Mouse (Mus musculus) E14TG2a.4 (cell line): ENCODE measurements at regions not wholly inside any gene's neighbourhood (a gene's known extent, or its start where the extent isn't known, plus 50 kb on each side); places are given as distances from the start of the nearest gene placed in this dataset.
"Not testable (repeated sequence)": the region's sequence is repeated elsewhere in the genome, so short reads cannot be mapped to it uniquely, and the experiment has no call there.

ENCODE experiments used
- H3K27me3 ChIP-seq: 2 replicates; pipeline ENCODE4 v1.6.1; 2014; ENCODE audit warnings: low read length, control low read depth; ENCODE audit not compliant: insufficient read depth
- H3K36me3 ChIP-seq: 2 replicates; pipeline ENCODE4 v1.6.1; 2014; ENCODE audit warnings: low read length, control low read depth; ENCODE audit not compliant: insufficient read depth
- H3K4me1 ChIP-seq: replicated peaks from 2 replicates; pipeline ENCODE4 v1.6.1; 2014; ENCODE audit warnings: low read depth, low read length, control low read depth
- H3K4me3 ChIP-seq: replicated peaks from 2 replicates; pipeline ENCODE4 v1.5.1; 2014; ENCODE audit warnings: mild to moderate bottlenecking, low read length
- H3K9me3 ChIP-seq: 2 replicates; pipeline ENCODE4 v1.6.1; 2014; ENCODE audit warnings: low read length, control low read depth
- CTCF ChIP-seq: conservative IDR thresholded peaks from 2 replicates; pipeline ENCODE4 v1.5.1; 2014; ENCODE audit warnings: low read length
- NANOG ChIP-seq: IDR thresholded peaks from 2 replicates; pipeline ENCODE4 v1.6.1; 2014; ENCODE audit warnings: borderline replicate concordance, low read length, mixed read lengths
- POU5F1 ChIP-seq: IDR thresholded peaks from 2 replicates; pipeline ENCODE4 v1.6.1; 2014; ENCODE audit warnings: low read length, borderline replicate concordance

DNA sequence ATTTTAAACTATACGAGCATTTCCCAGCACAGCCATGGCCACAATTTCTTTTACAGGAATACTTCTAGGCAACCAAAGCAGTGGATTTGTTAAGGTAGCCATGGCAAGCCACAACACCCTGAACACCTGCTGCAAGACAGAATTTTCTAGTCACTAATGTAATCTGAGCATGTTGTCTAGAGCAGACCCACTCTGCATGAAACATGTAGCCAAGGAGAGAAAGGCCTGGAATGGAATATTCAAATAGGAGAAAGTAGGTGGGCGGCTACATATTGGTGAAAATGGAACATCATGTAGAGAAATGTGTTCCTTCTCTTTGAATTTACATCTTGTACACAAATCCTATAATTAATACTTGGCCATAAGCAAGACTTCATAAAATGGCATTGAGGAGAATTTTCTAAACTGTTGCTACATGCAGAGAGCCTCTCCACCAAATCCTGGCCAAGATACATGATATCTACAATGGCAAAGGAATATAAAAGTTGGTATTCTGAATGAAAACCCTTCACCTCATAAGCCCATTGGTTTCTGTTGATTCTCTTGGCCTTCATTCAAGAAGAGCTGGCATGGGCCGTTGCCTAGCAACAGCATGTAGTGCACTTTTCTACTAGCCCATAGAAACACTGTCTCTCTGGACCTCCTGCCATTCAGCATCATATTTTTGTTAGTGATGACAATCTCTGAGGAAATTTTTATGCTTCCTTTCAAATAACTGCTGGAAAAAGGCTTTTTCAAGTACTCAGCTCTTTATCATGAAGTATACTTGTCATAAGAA is 816.3 kb downstream of the Cypt12 start:
- no peaks in the 10 kb centered on the region for H3K36me3 ChIP-seq
- no peak overlapping the region for H3K4me3 ChIP-seq
- H3K9me3 ChIP-seq = no peaks in the 10 kb centered on the region
- no peaks in the 10 kb centered on the region for H3K27me3 ChIP-seq
- TF ChIP-seq CTCF (no peak), NANOG (no peak), POU5F1 (no peak)
- H3K4me1 ChIP-seq = no peaks in the 10 kb centered on the region

DNA sequence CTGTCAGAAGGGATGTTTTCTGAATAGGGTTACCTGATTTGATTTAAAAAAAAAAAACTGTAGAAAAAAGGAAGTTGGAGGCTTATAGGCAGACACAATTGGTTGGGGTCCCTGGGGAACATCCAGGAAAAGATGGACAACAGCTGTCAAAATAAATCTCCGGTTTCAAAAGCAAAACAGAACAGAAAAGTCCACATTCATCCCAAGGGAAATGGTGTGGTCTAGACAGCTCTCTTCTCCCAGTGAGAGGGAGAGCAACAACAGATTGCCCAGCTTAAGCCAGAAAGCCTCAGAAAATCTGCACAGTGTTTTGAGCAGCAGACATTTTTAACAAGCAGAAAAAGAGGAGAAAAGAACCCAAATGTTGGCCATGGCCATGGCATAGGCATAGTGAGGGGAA is 830.3 kb downstream of the Cypt12 start:
- TF ChIP-seq POU5F1 (no peak), NANOG (no peak), CTCF (no peak)
- Histone ChIP-seq H3K4me3 (no peak overlapping the region), H3K9me3 (peaks cover 5% of the 10 kb centered on the region; the same call in 1 of the 2 replicates), H3K36me3 (no peaks in the 10 kb centered on the region), H3K4me1 (no peaks in the 10 kb centered on the region), H3K27me3 (no peaks in the 10 kb centered on the region)

DNA sequence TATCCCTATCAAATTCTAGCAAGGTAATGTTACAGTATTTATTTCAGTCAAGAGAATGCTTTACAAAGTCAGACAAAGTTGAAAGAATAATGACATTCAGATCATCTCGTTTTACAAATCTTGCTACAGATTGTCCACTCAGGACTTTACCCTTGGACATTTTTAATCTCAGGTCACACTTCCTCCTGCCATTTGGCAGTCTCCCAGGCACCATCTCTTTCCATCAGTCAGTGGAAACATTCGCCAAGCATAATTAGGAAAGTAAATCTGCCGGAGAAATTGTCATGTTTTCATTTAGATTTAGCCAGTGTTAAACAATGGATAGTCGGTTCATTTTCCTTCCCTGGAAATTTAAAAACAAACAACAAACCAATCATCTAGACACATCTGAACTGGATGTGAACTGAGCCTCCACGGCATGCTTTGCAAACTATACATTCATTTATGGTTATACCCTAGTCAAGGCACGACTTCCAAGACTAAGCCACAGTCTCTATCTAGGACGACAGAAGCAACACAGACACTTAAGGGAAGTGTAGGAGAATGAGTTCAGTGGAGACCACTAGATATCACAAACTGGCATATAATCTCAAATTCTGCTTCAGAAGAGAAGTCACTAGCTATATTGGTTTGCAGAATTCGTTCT is 839.4 kb downstream of the Cypt12 start:
- Histone ChIP-seq H3K4me3 (no peak overlapping the region), H3K36me3 (no peaks in the 10 kb centered on the region), H3K27me3 (no peaks in the 10 kb centered on the region), H3K9me3 (peaks cover 47% of the 10 kb centered on the region), H3K4me1 (no peaks in the 10 kb centered on the region)
- TF ChIP-seq POU5F1 (no peak), CTCF (no peak), NANOG (no peak)

DNA sequence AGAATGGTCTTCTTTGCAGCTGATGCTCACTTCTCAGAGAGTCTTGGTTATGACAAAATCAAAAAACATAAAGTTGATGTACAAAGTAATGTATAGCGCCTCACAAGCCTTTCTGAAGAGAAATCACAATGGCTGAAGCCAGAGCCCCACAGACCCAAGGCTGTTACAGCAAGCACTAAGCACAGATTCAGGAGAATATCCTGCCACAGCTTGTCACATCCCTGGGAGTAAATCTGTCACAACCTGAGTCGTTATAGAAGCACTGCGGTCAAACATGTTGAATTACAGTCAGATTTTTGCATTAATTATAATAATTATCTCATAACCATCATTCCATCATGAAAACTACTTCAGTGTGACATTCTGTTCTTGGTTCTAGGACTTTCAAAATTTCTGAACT is 825.7 kb downstream of the 1700064H15Rik start:
- Histone ChIP-seq H3K9me3 (no peaks in the 10 kb centered on the region), H3K36me3 (no peaks in the 10 kb centered on the region), H3K27me3 (no peaks in the 10 kb centered on the region), H3K4me3 (no peak overlapping the region), H3K4me1 (no peaks in the 10 kb centered on the region)
- no peak for TF ChIP-seq NANOG
- TF ChIP-seq CTCF = no peak
- TF ChIP-seq POU5F1 = no peak

DNA sequence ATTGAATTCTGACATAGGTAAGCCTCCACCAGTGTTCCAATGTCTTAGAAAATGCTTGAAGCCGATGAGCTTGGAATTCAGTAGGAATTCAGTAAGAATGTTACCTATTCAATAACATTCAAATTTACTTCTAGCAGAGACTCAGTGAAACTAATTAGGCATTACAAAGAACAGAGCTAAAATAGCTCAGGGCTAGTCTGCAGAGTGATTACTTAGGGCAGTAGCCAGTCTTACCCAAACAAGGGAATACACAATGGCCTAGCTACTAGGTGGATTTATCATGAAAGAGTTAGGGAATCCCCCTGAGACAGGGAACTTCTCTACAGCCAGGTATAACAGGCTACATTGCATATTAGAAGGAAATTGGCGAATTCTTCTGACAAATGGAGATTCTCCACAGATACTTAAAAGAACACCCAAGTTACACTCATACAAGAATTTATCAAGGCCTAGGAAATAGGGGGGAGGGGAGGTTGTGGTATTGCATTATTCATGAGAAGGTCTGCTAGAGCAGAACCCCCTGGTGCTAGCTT is 799.6 kb downstream of the 1700064H15Rik start:
- H3K36me3 ChIP-seq, H3K4me3 ChIP-seq, H3K27me3 ChIP-seq: not testable (repeated sequence)
- Histone ChIP-seq H3K4me1 (peaks cover 25% of the 10 kb centered on the region), H3K9me3 (peaks cover 11% of the 10 kb centered on the region)
- TF ChIP-seq NANOG = peak; percentile 63; the same call in 1 of the 2 replicates
- TF ChIP-seq POU5F1 = peak; percentile 85; the same call in 1 of the 2 replicates

DNA sequence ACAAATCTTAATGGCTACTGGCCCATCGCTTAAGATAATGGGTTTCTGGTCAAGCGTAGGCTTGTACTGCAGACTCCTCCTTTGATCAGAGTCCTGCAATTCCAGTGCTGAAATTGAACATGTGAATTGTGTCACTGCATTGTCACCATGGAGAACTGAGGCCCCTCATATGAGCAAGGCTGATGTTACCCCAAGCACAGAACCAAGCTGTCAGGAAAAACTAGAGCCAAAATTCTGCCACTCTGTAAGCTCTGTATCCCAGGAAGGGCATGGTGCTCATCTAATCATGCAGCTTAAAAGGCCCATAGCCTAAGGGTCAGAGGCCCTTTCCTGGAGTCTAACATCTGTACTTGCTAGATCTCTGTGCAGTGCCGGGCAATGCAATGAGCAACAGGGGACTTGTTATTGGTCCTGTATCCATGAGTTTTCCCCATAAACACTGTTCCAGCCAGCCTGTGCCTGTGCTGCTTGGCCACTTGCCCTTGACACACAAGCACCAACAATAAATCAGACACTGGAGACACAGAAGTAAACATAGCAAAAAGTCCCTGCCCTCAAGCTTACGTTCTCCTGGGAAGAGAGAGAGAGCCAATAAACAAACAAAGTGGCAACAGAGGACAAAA is 760.2 kb downstream of the 1700064H15Rik start:
- H3K4me3 ChIP-seq = no peak overlapping the region
- H3K36me3 ChIP-seq = no peaks in the 10 kb centered on the region

DNA sequence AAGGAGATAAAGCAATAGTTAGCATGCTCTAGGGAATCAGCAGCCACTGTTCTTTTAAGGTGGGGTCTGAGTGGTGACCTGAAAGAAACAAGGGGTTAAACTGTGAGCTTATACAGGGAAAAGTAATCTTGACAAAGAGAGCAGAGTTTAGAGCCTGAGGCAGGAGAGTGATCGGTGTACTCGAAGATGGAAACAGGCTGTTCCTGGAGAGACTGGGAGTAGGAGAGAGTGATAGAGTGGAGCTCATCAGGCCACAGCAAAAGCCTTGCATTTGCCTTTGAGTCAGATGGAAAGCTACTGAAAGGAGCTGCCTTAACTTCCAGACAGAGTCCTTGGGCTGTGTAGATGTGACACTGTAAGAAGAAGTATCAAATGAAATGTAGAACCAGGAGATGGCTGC is 759.7 kb downstream of the 1700064H15Rik start:
- Histone ChIP-seq H3K4me3 (no peak overlapping the region), H3K4me1 (peaks cover 7% of the 10 kb centered on the region), H3K36me3 (no peaks in the 10 kb centered on the region), H3K9me3 (0 out of 2 replicates have a peak, but pooled peaks cover 3% of the 10 kb centered on the region), H3K27me3 (no peaks in the 10 kb centered on the region)
- TF ChIP-seq CTCF (no peak), NANOG (no peak)

More for the DNA sequence above, 760.2 kb downstream of the 1700064H15Rik start:
- TF ChIP-seq CTCF = no peak
- no peak for TF ChIP-seq NANOG
- TF ChIP-seq POU5F1 = no peak
- no peaks in the 10 kb centered on the region for H3K27me3 ChIP-seq
- H3K9me3 ChIP-seq = 0 out of 2 replicates have a peak, but pooled peaks cover 3% of the 10 kb centered on the region
- peaks cover 11% of the 10 kb centered on the region for H3K4me1 ChIP-seq

DNA sequence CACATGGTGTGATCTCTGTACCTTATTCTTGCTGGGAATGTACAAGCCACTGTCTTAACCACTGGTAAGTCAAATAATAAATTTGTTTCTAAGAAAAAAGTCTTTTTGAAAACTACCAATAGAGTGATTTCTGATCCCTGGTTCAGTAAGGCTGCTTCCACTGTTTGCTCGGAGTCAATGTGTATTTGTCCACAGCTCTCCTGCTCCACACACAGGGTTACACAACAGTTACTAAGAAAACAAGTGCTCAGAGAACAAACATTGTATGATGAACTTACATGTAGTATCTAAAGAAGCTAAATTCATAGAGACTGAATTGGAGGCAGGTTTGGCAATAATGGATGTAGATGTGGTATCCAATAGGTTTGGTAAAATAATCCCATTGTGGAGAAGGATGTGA is 751.4 kb downstream of the 1700064H15Rik start:
- Histone ChIP-seq H3K27me3 (no peaks in the 10 kb centered on the region), H3K36me3 (no peaks in the 10 kb centered on the region), H3K4me3 (no peak overlapping the region), H3K4me1 (no peaks in the 10 kb centered on the region), H3K9me3 (0 out of 2 replicates have a peak, but pooled peaks cover 3% of the 10 kb centered on the region)
- TF ChIP-seq NANOG = no peak
- TF ChIP-seq POU5F1 = no peak
- no peak for TF ChIP-seq CTCF

DNA sequence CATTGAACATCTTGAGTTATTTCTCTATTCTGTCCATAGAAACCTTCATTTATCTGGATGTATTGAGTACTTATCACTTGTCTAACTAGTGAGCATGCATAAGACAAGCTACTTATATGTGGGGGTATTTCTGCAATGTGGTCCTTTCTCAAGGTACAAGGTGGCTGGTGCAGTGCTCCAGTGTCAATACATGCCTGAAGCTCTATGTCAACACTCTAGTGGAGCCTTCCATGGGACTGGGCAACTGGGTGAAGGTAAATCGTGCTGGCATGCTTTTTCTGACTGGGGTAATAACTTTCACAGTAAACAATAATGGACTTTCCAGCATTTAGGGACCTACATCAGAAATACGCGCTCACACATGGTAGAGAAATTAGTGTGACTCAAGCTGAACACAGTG is 750.9 kb downstream of the 1700064H15Rik start:
- 0 out of 2 replicates have a peak, but pooled peaks cover 2% of the 10 kb centered on the region for H3K9me3 ChIP-seq
- no peak overlapping the region for H3K4me3 ChIP-seq
- no peaks in the 10 kb centered on the region for H3K27me3 ChIP-seq
- TF ChIP-seq CTCF (no peak), NANOG (no peak), POU5F1 (no peak)
- no peaks in the 10 kb centered on the region for H3K36me3 ChIP-seq
- no peaks in the 10 kb centered on the region for H3K4me1 ChIP-seq
